Mouse (Mus musculus) lung, postnatal 14 days (tissue): ENCODE measurements around the gene Gfpt2.
"Not testable (repeated sequence)": the region's sequence is repeated elsewhere in the genome, so short reads cannot be mapped to it uniquely, and the experiment has no call there.

ENCODE experiments used
- DNase-seq: peaks from one replicate; pipeline ENCODE4 v3.0.0; 2021

The Gfpt2 gene

DNA sequence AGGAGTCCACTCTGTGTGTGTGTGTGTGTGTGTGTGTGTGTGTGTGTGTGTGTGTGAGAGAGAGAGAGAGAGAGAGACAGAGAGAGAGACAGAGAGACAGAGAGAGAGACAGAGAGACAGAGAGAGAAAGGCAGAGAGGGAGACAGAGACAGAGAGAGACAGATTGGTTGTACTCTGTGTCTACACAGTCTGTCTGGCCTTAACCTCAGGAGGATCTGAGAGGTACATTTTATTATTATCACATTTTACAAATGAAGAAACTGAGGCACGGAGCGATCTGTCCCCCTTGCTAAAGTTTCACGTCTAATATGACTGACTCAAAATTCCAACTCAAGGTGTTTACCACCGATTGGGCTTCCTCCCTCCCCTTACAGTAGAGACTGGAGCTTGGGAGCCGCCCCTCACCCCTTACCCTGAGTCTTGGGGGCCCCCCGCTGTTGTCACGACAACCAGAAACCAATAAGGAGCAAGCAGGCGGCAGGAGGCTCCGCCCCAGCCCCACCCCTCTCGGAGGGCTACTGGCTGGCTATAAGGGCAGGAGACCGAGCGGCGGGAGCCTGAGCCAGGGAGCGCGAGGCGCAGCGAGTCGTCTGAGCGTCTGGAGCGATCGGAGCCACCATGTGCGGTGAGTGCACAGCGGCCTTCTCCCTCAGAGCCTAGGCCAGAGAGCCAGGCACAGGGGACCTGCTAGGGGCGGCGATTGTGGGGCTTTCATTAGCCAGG is at the start of gene Gfpt2:
Gfpt2 (plus strand) TSS at position 560 of the 723 bp plus-strand sequence.
- peak; percentile 69 for DNase-seq

DNA sequence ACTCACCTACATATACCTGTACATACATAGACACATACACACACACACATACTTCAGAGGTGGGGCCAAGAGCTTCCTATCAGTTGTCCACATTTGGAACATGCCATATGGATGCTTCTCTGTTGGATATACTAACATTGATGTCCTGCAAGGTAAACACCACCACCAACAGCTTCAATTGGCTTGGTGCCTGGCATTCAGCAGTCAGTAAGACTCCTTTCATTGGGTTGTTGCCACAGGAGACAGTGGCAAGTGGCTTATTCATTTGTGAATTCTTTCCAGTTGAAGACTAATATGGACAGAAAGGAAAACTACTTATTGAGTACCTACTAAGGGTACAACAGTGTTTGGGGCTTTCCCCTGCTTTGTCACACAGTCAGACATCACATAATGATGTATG is 49.0 kb upstream of the Gfpt2 start:
- DNase-seq = no peak

DNA sequence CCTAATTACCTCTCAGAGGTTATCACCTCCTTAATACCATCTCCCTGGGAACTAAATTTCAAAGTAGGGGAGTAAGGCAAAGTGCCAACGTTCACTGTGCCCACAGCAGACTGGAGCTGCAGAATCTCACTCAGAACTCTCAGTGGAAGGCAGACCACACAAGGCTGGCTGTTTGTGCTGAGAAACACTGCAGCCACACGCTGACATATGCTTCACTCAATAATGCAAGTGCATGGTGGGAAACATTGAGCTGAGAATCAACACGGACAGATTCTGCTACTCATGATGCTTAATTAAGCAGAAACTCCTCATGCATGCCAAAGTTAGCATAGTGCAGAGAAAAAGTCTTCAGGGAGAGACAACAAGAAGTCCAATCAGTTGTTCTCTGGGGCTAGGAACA is 48.1 kb upstream of the Gfpt2 start:
- no peak for DNase-seq

DNA sequence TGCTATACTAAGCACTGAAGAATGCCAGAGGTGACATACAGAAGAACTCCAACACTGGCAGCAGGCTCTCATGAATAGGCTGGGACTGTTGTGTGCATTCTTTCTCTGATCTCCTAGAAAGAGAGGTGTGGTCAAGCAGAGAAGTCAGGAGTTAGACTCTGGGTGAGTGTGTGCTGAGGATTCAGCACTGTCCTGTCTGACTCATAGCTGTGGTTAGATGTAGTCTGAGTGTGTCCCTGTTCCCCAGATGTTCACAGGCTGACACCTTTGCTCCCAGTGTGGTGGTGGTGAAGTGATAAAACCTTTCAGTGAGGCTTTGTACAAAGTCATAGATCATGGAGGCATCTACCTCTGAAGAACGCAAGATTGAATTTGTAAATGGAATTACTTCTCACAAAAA is 47.2 kb upstream of the Gfpt2 start:
- DNase-seq = no peak

DNA sequence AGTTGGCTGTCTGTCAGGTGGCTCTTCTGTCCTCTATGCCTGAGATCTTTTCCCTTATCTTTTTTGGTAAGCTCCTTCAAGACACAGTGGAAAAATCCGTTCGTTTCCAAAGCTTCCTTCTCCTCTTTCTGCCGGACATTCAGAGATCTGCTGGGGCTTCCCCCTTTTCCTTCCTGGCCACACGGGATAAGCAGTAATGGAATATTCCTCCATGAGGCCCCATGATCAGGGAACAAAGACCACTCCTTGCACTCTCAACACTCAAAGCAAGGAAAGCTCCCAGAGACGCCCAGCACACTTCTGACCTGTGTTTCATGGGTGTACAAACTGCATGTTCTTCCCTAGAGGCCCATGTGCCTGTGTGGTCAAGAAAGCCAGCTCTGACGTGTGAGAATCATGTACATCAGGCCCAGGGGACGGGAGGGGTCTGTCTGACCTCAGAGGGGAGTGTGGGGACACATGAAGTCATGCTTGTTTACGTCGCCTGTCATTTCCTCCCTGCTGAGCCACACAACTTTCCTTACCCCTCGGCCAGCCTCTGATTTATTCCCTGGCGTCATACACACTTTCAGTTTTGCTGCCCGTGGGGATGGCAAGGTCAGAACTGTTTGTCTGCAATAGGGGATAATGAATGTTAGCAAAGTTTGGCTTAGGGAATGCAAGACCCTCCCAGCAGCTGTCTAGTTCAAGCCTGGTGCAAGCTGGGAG is 38.9 kb upstream of the Gfpt2 start:
- peak; percentile 43 for DNase-seq

DNA sequence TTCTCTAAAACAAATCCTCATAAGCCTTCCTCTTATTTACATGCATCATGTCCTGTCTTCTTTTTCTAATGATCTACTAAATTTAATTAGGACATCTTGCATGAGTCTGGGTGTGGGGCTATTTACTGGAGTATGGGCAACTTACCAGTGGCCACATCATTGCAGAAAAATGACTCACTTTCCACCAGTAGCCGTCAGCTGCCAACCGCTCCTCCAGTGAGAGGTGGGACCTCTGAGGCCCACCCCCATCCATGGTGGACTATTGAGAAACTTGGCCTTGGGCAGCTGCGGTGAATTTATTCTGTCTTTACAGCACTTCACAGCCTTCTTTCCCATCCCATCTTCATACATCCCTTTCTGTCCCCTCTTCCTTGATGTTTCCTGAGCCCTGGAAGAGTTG is 35.9 kb upstream of the Gfpt2 start:
- DNase-seq = no peak

DNA sequence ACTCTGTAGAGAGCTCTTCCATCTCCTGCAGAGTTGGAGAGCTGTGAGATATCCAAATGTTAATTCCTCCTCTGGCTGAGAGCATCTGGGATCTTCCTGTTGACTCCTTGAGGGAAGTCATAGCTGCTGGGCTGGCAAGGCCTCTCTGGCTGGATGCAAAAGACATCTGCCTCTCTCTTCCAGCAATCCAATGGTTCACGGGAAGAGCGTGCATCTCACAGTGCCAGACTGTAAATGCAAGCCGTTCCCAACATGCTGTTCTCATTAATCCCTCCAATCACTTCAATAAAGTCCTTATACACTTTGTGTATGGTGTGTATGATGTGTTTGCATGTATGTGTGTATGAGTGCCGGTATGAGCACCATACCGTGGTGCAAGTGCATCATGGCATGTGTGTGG is 32.8 kb upstream of the Gfpt2 start:
- no peak for DNase-seq

DNA sequence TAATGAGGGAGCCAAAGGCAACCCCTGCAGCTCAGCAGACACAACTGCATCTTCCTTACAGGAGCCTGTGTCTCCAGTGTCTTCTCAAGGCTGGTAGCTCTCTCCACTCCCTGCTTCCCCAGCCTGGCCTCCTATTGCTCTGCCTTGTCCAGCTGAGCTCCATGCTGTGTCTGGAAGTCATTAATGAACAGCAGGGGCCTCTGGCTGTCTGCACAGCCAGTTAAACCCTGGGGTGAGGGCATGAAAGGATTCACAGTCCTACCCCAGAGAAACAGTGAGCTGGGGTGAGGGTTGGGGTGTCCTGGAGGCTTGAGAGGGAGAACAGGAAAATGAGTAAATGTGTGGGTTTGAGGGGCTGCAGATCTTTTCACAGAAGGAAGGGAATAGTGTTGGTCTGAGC is 30.4 kb upstream of the Gfpt2 start:
- no peak for DNase-seq

DNA sequence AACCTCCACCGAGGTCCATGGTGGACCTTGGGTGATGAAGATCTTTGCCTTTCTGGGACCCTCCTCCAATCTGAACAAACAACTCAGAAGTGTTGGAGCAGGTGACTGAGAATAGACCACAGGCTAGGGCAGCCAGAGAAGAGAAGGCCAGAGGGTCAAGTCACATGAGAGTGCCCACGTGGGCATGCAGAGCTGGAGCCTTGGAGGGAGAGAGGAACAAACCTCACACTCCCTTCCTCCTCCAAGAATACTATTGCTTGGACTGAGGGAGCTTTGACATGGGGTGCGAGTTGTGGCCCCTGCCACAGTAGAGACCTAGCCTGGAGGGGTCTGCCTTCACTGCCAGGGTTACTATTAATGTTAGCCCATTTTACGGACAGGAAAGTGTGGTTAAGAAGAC is 30.0 kb upstream of the Gfpt2 start:
- no peak for DNase-seq

DNA sequence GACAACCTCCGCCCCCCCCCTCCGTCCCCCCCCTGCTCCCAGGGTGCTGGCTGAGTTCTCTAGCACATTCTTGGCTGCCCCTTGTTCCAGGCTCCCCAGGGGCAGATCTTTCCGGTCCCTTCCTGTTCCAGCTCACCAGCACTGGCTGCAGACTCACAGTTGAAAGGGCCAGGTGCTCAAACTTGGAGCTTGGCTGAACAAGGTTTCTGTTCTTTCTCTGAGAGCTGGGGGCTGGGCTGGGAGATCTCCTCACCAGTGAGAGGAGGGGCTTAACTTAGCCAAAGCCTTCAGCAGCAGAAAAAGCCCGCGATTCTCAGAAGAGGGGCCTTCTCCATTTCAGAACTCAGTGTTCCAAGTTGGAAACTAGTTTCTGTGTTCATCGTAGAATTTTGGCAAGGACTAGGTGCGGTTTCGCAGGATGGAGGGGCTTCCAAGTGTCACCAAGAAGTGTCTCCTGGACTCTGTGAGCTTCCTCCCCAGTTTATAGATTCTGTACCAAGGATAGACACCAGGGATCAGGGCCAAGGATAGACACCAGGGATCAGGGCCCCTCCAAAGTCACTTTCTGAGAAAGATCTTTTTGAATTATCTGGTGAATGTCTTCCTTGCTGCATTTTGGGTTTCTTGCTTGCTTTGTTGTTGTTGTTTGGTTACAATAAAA is 29.2 kb upstream of the Gfpt2 start:
- DNase-seq = peak; percentile 33

DNA sequence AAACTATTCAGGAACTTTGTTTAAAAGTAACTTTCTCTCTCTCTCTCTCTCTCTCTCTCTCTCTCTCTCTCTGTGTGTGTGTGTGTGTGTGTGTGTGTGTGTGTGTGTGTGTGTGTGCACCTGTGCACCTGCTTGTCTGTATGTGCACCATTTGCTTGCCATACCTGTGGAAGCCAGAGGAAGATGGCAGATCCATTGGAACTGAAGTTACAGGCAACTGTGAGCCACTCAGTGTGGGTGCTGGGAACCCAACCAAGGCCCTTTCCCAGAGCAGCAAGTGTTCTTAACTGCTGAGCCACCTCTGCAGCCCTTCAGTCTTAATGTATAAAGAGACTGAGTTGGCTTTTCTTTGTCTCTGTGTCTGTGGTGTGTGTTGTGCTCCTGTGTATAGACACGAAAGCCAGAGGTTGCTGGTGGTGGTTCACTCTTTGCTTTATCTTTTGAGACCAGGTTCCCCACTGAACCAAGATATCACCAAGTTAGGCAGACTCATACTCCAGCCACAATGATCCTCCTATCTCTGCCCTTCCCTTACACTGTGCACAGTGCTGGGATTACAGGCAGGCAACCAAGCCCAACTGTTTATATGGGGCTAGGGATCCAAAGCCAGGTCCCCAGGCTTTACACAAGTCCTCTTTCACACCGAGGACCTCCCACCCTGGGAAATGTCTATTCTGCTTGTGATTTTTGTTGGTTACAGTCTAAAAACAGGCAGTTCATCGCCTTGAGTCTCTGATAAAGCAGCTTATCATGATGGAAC is 28.4 kb upstream of the Gfpt2 start:
- no peak for DNase-seq

DNA sequence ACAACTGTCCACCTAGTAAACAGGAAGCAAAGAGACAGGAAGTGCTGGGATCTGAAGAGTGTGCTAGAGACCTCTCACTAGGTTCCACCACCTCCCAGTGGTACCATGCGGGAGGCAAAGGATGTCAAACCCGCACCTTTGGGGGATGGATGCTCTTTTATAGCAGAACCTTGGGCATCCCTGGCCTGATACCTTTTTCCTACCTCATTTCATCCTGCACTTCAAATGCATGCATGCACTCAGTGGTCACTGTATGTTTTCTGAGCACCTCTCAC is 27.9 kb upstream of the Gfpt2 start:
- no peak for DNase-seq

DNA sequence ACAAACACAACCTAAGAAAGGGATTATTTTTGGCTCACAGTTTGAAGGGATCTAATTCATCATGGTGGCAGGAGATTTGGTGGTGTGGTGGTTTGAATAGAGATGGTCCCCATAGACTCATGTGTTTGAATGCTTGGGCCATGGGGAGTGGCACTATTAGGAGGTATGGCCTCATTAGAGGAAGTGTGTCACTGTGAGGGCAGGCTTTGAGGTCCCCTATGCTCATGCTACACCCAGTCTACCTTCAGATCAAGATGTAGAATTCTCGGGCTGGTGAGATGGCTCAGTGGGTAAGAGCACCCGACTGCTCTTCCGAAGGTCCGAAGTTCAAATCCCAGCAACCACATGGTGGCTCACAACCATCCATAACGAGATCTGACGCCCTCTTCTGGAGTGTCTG is 26.5 kb upstream of the Gfpt2 start:
- not testable (repeated sequence) for DNase-seq

DNA sequence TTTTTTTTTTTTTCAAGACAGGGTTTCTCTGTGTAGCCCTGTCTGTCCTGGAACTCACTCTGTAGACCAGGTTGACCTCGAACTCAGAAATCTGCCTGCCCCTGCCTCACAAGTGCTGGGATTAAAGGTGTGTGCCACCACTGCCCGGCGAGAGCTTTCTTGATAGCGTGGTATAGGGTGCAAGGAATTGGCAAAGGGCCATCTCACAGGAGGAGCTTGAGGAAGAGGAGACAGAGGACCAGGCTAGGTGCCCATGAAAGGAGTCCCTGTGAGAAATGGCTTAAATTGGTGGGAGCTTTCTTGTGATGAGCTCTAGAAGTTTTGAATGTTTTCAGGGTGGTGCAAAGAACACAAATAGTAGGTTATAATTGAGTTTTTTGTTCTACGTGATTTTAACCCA is 25.2 kb upstream of the Gfpt2 start:
- no peak for DNase-seq

DNA sequence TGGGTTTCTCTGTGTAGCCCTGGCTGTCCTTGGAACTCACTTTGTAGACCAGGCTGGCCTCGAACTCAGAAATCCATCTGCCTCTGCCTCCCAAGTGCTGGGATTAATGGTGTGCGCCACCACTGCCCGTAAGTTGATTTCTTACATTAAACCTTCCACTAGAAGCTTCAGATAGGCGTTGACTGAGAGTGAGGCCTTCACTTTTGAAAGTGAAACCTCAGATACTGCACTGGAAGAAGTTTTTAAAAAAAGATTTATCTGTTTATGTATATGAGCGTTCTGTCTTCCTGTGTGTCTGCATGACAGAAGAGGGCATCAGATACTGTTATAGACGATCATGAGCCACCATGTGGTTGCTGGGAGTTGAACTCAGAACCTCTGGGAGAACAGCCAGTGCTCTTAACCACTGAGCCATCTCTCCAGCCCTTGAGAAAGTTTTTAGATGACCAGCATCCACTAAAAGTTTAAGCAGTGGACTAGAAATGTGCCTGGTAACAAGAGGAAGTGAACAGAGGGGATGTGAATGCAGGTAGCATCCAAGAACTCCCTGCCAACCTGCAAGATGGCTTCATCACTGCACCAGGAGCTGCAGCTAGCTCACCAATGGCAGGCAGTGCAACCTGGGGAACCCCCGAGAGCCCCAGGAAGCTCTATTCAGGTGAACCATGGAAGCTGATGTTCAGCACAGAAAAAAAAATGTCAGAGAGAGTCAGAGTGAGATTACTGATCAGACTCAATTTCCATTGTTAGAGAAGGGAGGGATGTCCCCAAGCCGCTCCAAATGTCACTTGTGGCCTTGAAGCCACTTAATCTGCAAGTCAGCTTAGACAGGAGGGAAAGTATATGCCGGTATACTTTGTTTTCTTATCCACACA is 23.1 kb upstream of the Gfpt2 start:
- DNase-seq = no peak

DNA sequence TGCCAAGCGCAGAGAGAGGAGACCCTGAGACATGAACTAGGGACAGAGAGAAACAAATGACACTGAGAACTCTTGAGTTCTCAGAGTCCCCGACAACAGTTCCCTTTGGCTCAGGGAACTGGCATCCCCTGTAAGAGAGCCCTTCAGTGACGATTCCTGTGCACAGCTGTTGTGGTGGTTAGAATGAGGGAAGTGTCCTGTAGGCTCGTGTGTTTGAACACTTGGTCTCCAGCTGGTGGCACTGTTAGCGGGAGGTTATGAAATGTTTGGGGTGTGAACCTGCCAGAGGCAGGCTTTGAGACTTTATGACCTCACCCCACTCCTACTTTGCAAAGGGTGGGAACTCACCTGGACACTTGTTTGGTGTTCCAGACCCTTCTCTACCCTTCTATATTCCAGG is 21.7 kb upstream of the Gfpt2 start:
- DNase-seq = no peak

DNA sequence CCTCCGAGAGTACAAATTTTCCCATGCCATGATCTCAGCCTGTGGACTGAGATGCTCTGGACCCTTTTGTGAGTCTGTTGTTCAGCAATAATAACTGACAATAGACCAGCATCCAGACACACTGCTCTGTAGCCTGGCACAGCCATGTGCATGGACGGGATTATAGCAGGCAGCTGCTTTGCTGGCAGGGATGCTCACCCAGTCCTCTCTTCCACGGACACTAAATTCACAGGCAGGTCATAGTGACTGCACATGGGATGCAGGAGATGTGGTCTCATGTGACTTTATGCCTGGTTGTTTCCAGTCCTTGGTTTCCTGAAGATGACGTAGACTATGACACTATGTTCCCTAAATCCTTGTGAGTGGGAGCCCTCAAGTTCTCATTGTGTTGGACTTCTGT is 19.1 kb upstream of the Gfpt2 start:
- DNase-seq = no peak

DNA sequence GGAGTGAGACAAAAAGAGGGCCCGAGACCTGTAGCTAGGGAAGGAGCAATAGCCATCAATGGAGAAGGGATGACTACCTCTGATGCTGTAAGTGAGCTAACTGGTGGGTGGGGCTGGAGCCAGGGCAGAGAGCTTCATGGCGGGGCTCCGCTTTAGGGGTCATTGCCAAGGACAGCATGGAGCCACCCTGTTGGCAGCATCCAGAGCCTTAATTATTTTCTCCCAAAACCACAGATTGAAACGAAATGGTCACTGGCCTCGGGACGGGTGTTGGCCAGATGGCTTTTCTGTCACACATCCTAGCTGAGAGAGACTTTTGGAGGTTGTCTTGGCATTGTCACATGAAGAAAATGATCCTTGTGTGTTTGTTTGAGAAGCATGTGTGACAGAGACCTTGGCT is 15.1 kb upstream of the Gfpt2 start:
- no peak for DNase-seq

DNA sequence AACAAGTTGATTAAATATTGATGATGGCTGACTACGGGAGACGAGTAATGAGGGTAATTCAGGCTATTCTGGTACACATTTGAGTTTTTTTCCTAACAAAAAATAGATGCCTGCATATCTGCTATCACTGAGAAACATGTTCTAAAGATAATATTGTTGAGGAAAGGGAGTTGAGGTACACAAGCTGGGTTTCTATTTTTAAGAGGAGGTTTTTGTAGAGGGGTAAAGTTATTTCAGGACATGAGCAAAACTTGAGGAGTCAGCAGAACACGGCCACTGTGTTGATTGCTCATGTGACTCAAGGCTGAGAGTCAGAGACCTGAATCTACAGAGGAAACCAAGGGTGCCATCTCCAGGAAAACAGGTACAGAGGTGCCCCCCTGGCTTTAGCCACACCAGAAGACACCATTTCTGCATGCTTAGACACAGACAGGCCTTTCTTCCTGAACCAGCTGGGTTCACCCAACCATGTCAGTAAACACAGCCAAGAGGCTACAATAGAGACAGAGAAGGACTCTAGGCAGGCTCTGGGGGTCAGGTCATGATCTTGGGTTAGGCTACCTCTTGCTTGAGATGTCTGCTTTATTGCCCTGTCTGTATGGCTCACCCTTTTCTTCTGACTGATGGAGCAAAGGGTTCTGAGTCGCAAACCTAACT is 13.7 kb upstream of the Gfpt2 start:
- DNase-seq = no peak

DNA sequence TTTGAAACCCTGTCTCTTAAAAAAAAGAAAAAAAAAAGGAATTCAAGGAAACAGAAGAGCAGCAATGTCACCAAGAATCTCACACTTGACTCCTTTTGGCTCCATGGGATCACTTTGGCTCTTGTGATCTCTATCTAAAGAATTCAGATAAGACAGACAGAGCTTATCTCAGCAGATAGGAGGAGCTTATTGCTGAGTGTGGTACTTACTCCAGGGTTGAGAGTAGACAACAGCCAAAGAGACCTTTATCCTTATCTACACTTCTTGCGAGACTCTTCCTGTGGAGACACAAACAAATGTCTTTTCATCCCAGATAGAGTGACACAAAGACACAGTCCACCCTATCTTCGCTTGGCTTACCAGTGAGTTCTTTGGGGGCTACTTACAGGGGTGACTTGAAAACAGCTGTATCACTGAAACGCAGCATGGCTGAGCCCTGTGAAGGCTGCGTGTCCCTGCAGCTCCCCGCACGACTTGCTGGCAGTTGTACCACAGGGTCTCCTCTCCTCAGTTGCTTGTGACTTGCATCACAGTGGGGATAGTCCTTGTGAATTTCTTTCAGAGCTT is 12.1 kb upstream of the Gfpt2 start:
- no peak for DNase-seq

DNA sequence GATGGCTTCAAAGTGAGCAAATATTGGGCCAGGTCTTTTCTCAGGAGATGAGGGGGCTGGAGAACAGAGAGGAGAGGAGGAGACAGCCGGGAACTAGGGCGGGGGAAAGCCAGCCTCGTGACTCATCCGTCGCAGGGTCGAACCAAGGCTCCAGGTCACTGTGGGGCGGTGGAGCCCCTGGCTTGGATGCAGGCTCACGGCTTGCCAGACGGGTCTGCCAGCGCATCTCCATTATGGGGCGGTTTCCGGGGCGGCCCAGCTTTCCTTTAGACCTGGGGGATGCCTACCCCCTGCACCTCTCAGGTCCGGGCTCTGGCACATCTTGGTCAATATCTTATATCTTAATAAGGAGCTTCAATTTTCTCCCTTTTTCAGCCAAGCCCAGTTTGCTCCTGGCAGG is 847 bp upstream of the Gfpt2 start:
- DNase-seq = peak; percentile 7
